Mouse (Mus musculus): ENCODE results near the gene Ncbp1.

Gene Ncbp1

GRCm38 (mm10) chr4:46129311-46130004 is 9.0 kb upstream of the Ncbp1 start:
- no peak for DNase-seq (ENCODE audit: low spot score in 2 of 2)

GRCm38 (mm10) chr4:46130221-46130620 is 8.2 kb upstream of the Ncbp1 start:
- peak in 1 of 2 experiments; percentile 26 for DNase-seq (ENCODE audit: low spot score in 2 of 2)

GRCm38 (mm10) chr4:46131791-46132190 is 6.6 kb upstream of the Ncbp1 start:
- no peak for DNase-seq (ENCODE audit: low spot score in 2 of 2)

- DNase-seq (ENCODE audit: low spot score in 2 of 2) = no peak
Observed at GRCm38 (mm10) chr4:46137629-46138286, 655 bp upstream of the Ncbp1 start.

GRCm38 (mm10) chr4:46144323-46144722 is 5.9 kb downstream of the Ncbp1 start:
- no peak for DNase-seq (ENCODE audit: low spot score in 2 of 2)

- no peak for DNase-seq (ENCODE audit: low spot score in 2 of 2)
Observed at GRCm38 (mm10) chr4:46146881-46147280, 8.5 kb downstream of the Ncbp1 start.

GRCm38 (mm10) chr4:46151903-46152544 is 13.6 kb downstream of the Ncbp1 start:
- peak in 1 of 2 experiments; percentile 12 for DNase-seq (ENCODE audit: low spot score in 2 of 2)

- DNase-seq (ENCODE audit: low spot score in 2 of 2) = no peak
Observed at GRCm38 (mm10) chr4:46164027-46164426, 25.6 kb downstream of the Ncbp1 start.

- no peak for DNase-seq (ENCODE audit: low spot score in 2 of 2)
Observed at GRCm38 (mm10) chr4:46165831-46166230, 27.4 kb downstream of the Ncbp1 start.

GRCm38 (mm10) chr4:46171761-46172160 is 33.3 kb downstream of the Ncbp1 start:
- DNase-seq (ENCODE audit: low spot score in 2 of 2) = no peak

- DNase-seq (ENCODE audit: low spot score in 2 of 2) = no peak
Observed at GRCm38 (mm10) chr4:46176313-46176712, 37.9 kb downstream of the Ncbp1 start.

GRCm38 (mm10) chr4:46177018-46177417 is 38.6 kb downstream of the Ncbp1 start:
- no peak for DNase-seq (ENCODE audit: low spot score in 2 of 2)

GRCm38 (mm10) chr4:46177496-46177895 is 39.1 kb downstream of the Ncbp1 start:
- no peak for DNase-seq (ENCODE audit: low spot score in 2 of 2)

- no peak for DNase-seq (ENCODE audit: low spot score in 2 of 2)
Observed at GRCm38 (mm10) chr4:46181168-46181567, 42.8 kb downstream of the Ncbp1 start.

GRCm38 (mm10) chr4:46182181-46182580 is 43.8 kb downstream of the Ncbp1 start:
- no peak for DNase-seq (ENCODE audit: low spot score in 2 of 2)

GRCm38 (mm10) chr4:46185423-46185822 is 47.0 kb downstream of the Ncbp1 start:
- no peak for DNase-seq (ENCODE audit: low spot score in 2 of 2)

GRCm38 (mm10) chr4:46185890-46186289 is 47.5 kb downstream of the Ncbp1 start:
- DNase-seq (ENCODE audit: low spot score in 2 of 2) = no peak

- DNase-seq (ENCODE audit: low spot score in 2 of 2) = no peak
Observed at GRCm38 (mm10) chr4:46186466-46186865, 48.1 kb downstream of the Ncbp1 start.

GRCm38 (mm10) chr4:46192011-46192410 is 53.6 kb downstream of the Ncbp1 start:
- peak in 1 of 2 experiments; percentile 26 for DNase-seq (ENCODE audit: low spot score in 2 of 2)

GRCm38 (mm10) chr4:46195781-46196487 is 57.5 kb downstream of the Ncbp1 start, which contains the start of gene Xpa:
Gene Xpa (minus strand): TSS chr4:46196311.
- DNase-seq (ENCODE audit: low spot score in 2 of 2) = peak; percentile 92 to 96

GRCm38 (mm10) chr4:46196513-46196912 is 58.1 kb downstream of the Ncbp1 start:
- no peak for DNase-seq (ENCODE audit: low spot score in 2 of 2)

GRCm38 (mm10) chr4:46198064-46198463 is 59.7 kb downstream of the Ncbp1 start:
- DNase-seq (ENCODE audit: low spot score in 2 of 2) = no peak

Data from spleen, postnatal 36 days (tissue).